Mouse (Mus musculus) kidney, postnatal 25 days (tissue): ENCODE measurements around the gene Atrnl1.
"Not testable (repeated sequence)": the region's sequence is repeated elsewhere in the genome, so short reads cannot be mapped to it uniquely, and the experiment has no call there.

ENCODE experiments used
- DNase-seq, 2 experiments: peaks; one replicate each; pipeline ENCODE4 v3.0.0; 2021; ENCODE audit warnings: mixed read lengths in 2 of 2

Atrnl1 gene

DNA sequence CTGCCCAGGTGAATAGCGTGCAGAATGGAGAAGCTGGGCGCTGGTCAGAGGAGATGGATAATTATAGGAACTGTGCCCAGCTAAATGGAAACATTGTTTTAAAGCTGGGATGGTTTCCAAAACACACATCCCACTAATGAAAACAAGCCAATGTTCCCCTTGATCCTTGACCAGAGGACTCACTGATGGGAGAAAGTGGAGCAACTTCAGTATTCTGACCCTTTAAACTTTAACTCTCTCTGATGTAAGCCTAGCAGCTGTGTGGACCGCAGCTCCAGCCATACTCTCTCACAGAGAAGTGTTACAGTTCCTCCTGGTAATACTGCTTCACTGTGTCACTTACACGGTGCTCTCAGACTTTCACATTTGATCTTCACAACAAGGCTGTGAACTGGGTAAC is 432.7 kb downstream of the Atrnl1 start:
- peak; percentile 8 to 48 for DNase-seq

DNA sequence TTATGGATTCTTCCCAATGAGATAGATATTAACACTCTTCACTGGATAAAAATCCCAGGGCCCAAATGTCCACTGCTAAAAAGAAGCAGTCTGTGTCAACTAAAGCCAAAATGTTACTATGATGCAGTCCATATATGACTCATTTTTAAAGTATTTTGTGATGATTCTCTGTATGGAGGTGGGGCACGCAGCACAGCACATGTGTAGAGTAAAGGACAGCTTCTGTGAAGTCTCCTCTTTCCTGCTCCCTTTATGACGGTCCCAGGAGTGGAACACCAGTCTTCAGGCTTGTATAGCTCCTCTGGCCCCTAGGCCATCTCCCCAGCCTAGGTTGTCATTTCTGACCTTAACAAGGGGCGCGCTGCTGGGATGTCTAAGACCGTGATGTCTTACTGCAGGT is 434.0 kb downstream of the Atrnl1 start:
- DNase-seq, result no peak

DNA sequence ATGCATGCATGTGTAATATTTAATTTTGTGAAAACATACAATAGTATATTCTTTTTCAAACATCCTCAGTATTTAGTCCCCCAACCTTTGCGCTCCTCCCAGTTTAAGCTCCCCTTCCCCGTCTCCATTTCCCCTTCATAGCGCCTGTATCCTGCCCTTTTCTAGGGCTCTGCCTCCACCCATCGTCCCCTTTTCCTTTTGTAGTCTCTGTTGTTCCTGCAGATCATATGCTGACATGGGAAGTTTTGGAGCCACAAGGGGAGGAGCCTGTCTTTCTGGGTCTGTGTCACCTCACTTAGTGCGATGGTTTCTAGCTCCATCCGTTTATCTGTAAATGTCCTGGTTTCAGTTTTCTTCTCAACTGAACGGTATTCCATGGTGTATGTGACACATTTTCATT is 435.8 kb downstream of the Atrnl1 start:
- no peak for DNase-seq

DNA sequence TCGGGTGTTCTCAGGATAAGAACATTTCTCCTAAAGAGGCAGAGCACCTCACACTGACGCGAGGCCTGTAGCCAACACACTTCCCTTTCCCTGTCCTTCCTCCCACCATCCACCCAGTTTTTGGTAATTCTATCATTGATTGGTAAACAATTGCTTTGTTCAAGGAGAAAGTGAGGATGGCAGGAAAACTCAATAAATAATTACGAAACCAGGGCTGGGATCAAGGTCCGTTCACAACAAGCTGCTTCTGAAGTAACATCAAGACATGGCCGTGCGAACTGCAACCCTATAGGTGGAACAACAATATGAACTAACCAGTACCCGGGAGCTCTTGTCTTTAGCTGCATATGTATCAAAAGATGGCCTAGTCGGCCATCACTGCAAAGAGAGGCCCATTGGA is 439.6 kb downstream of the Atrnl1 start:
- DNase-seq, result not testable (repeated sequence)

DNA sequence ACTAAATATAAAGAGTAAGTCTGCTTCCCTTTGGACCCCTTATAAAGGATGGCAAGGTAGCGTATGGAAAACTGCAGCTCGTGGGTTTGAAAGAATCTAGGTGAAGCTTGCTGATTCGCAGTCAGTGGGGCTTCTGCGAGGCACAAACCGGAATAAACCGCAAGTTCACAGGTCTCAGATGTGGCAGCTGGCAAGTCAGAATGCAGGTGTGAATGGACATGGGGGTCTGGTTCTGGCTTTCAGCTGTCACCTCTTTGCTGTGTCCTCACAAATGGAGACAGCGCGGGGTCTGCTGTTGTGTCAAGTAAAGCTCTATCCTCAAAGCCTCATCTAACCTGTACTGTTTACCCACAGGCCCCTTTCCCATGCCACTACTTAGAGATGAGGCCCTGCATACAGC is 440.2 kb downstream of the Atrnl1 start:
- no peak for DNase-seq

DNA sequence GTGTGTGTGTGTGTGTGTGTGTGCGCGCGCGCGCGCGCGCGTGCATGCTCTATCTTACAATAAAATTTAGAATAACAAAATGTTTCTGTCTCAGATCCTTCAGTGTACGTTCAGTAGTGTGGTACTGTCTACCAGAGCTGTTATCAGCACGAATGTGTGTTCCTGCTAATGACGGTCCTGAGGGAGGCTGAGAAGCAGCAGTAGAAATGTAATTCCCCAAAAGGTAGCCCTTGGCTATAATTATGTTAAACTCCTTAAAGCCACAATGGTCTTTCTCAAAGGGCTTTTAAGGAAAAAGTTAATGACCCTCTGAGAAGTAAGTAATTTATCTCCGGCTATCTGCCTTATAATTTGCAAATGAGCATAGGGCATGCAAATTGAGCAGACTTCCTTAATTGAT is 441.1 kb downstream of the Atrnl1 start:
- DNase-seq, result no peak

DNA sequence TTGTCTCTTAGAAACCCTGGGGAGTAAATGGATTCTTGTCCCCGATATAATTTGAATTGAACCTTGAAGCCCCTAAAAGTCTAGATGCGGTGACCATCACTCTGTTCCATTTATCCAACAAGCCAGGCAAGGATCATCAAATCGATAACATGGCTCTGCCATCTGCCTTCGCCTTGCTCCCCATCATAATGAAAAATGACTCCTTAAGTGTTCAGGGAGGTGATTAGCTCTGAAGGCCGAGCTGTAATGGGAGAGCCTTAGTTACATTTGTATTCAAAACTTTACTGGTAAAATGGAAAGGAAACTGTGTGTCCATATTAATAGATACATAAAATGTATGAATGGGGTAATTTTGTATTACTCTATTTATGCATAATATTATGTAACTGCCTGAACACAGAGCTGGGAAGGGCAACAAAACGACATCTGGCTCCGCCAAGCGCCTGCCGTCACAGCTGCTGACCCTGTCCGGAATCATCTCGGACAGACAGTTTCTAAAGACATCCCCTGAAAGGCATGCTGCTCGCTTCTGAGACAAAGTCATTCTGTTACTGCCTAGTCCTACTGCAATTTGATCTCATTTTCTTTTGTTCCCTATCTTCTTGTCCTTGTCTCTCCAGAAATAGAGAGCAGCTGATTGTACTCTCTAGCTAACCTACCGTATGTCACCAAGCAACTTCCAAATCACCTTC is 441.8 kb downstream of the Atrnl1 start:
- DNase-seq, result no peak

DNA sequence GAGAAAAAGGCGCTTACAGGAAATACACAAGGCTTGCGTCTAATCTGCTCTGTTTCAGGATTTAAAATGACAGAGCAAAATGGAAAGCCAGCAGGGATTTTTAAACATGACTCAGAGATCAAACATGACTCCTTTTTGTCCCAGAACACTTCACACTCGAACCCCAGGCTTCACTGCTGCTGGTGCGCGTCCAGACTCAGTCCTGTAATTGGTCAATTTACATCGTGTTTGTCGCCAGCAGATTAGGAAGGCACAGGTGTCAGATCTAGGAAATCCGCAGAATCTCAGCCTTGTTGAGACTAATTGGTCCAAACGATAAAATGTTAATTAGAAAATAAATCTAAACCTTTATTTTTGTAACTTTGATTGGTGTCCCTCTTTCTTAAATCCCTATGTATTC is 448.9 kb downstream of the Atrnl1 start:
- no peak for DNase-seq

DNA sequence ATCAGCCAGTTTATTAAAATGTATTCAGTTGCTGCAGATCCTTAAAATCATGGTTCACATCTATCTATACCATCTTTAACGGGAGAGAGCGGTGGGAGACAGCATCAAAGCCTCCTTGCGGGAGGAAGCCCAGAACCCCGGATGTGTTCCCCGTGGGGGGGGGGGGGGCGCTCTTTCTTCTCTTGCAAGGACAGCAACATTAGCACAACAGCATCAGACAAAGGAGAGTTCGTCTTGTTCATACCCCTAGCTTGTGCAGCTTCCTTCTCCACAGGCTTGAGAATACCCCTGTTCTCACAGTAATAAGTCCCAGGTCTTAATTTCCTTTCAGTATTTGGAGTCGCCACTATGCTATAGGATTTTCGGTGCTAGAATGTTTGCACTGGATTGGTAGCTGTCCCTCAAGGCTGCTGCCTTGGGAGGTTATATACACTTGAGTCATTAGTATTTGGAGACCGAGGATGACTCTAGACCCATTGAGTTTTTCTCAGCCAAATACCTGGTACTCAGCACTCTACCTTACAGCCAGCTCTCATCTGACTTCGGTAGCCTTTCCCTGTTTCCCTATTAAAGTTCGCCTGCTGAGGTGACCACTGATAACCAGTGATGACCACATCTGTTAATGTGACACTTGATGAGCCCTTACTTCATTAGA is 449.5 kb downstream of the Atrnl1 start:
- no peak for DNase-seq

DNA sequence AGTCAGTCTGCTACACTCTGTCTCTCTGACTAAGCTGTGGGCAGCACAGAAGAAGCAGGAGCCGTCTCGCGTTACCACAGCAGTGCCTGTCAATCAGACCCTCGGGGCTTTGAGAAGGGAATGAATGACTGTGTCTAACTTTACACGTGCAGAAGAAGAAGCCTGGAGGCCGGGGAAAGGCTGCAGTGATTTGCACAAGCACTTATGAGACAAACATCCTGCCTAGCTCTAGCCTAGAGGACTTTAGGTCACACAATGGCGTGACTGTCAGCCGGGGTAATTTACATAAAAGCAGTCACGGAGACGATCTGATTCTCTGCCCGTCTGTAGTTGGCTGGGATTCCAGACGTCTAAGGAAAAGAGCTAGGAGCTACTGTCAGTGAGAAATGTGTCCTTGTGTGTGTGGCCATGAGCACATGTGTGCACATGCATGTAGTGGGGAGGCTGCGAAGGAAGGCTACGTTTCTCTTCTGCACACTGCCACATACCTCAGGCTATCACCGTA is 450.1 kb downstream of the Atrnl1 start:
- DNase-seq, result no peak

DNA sequence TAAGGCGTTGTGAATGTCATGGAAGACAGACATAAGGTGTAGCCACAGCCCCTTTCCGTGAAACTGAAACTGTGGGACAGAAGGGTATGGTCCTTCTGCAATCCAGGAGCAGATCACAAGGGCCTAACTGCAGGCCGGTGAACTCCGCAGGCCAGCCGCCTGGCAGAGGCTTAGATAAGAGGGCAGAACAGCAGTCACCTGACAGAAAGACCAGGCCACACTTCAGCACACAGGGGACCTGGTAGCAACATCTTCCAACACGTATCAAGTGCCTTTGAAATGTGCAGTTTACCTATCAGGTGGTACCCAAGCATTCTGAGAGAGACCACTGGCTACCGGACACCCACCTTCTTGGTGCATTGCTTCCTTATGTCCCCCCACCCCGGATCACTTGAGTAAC is 451.1 kb downstream of the Atrnl1 start:
- DNase-seq, result no peak

DNA sequence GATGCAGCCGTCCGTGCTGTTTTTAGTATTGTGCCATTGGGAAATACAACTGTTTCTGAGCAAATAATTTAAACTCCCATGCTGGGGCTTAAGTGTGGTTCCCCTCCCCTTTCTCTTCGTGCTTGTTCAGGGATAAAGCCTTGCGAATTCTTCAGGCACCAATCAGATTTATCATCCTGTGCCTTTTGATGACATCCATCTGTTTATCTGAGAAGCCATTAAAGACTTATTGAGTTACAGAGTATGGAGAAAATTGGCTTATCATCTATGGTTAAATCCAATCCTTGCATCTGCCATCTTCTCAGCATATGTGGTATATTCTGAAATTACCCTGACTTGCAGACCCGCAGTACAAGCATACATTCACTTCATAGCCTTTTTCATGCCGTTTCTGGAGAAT is 452.7 kb downstream of the Atrnl1 start:
- DNase-seq, result no peak

DNA sequence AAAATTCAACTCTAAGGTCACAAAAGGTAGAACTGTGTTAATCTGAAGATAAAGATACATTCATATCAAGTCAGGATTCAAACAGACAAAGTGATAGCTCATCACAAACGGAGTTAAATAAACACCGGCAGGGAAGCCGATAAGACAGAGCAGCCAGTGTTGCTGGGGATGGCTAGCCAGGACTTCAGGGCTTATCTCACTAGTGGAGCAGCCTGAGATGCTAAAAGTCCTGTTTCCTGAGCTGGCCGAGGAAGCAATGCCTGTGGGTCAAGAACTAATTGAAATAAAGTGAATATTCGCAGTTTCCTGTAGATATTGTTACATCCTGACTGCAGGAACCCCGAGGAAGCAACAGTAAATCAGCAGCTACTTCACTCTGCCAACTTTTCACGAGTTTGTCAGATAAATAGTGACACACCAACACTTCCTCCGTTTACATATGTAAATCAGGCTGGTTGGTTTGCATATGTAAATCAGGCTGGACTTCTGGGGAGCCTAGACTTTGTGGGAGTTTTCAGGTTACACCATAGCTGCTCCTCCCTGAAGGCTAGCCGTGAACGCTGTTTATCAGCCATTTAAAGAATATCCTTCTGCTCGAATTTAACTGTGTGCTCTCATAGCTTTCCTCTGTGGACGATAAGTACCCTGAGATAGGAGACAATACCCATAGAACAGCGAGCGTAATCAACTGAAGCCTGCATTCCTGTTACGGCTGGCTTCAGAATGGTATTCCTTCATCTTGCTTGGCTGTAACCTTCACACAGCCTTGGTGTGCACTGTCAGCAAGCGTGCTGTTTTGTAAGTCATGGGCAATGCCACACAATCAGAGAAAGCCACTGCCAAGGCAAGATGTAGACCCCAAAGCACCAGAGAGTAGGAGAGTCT is 453.5 kb downstream of the Atrnl1 start:
- no peak for DNase-seq

DNA sequence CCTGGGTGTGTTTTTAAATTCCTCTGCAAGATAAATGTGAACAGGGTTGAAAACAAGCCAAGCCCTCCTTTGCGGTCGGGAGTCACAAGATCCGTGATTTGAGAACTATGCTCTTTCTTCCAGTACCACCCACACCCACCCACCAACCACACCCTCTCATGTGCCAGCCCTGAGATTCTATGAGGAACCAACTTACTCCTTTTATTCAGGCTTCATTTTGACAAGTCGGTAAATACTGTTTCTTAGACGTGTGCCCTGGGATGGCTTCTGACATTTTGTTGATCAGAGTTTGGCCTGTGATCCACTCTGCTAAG is 454.1 kb downstream of the Atrnl1 start:
- DNase-seq, result no peak

DNA sequence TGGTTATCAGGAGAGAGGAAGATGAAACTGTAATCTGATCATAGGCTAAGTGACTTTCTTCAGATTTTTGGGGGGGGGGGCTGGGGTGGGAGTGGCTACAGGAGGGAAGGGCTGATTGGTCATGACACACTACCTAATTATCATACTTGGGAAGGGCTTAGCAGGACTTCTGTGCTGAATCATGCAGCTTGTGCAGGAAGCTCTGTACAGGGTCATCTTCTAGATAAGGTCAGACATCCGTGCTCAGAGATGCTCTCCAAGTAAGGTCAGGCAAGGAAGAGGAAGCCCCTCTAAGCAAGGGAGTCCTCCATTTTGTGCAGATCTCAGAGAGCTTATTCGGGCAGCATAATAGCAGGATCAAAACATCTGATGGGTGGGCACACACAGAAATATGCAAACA is 454.7 kb downstream of the Atrnl1 start:
- DNase-seq, result no peak

DNA sequence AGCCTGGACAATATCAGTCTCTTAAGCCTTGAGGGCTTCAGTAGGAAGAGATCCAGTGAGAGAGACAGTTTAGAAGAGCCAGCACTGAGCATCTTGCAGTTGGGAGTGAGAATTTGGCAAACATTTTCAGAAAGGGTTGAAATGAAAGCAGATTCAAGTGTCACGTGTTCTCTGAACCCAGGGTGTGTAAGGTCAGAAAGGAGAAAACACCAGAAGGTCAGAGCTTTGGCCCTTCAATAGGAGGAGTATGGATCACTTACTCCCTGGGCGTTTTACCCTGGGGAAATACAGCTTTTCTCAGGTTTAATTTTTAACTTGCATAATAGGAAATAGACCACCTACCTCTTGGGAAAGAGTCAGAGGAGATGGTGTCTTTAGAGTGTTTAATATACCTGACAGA is 457.3 kb downstream of the Atrnl1 start:
- no peak for DNase-seq

DNA sequence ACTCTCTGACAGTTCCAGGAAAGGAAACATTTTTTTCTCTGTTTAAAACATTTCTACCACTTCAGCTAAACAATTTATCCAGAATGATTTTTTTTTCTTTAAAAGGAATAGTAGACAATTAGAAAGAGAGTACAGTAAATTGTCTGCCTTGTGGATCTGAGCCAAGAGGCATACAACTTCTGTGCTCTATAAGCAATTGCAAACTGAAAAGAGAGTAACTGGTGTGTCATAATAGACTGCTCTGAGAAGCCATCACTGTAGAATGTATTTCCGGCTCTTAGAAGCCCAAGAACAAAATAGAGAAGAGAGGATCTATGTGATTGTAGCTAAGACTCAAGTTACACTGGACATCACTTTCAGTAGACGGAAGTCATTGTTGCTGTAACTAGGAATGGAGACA is 458.1 kb downstream of the Atrnl1 start:
- DNase-seq, result no peak

DNA sequence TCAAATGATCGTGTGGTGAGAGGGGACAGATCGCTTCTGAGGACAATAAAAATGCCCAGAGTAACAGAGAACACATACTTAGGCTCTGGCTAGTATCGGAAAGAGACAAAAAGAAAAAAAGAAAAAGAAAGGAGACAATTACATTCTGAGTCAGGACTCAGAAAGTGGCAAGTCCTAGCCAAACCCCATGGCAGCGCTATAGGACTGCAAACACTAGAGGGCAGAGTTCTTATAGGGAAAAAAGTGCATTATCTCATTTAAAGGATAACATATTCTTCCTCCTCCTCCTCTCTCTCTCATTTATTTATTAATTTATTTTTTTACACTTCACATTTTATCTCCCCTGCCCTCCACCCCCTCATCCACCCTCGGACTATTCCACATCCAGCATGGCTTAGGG is 461.6 kb downstream of the Atrnl1 start:
- DNase-seq, result no peak

DNA sequence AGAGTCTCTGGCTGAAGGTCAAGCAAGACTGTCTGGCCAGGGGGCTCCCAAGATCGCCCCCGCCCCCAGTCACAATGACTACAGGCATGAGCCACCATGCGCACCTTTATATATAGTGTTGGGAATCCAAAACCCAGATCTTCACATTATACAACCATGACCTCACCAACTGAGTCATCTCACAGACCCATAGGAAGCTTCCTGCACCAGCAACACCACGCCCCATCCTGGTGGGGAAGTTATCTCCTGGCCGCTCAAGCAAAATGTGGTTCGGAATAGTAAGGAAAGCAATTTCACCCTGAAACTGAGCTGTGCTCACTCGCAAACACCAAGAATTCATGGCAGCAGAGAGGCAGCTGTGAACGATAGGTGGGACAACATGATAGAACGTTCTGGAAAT is 462.0 kb downstream of the Atrnl1 start:
- DNase-seq, result no peak

DNA sequence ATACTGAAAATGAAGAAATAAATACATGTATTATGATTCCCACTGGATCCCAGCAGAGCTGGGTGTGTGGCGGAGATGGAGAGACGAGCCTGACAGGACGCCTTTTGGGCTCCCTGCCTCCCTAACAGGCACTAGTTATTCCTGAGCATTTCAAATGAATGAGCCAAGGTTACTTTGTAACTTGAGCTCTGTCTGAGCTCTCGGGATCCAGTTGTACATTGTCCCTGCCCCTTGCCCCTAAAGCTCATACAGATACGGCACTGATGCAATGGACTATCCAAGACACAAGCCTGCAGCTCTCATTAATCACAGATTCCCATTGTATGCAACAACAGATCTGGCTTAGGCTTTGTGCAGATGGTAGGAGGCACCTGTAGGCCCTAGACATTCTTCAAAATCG is 464.4 kb downstream of the Atrnl1 start:
- DNase-seq, result no peak

DNA sequence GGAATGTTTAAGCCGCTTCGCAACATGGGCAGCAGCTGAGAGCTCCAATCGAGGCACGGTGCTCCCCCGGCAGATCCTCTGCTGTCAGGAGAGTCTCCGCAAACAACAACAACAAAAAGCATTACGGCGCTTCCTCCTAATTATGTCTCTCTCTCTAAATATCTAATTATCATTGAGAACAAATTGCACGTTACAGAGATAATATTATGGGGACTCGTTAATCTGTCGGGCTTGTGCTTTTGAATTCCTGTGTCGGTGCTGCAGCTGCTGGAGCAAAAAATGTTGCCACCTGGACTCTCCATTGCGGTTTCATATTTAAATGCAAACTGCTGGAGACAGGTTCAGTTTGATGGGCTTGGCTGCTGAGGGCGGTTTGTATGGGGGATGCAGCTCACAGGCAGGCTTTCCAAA is 466.1 kb downstream of the Atrnl1 start:
- DNase-seq, result no peak

DNA sequence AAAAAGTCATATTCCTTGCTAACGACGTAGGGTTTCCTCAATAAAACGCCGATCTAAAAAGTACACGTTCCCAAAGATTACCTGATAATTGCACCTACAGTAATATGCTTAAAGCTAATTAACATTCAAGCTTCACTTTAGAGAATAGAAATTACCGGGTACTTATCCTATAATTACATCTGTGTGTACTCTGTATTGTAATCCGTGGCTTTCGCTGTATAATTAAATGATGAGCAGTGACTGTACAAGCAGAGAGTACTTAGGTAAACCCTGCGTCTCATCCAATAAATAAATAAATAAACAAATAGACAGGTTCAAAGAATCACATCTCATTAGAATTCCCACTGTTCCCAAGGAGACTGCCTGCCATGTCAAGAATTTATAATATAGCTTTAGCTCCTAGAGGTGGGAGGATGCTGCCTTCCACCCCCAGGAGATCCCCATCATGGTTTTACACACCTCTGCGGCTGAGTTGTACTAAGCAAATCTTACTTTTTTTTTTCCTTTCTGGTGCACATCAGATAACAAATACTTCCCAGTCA is 466.8 kb downstream of the Atrnl1 start:
- no peak for DNase-seq

DNA sequence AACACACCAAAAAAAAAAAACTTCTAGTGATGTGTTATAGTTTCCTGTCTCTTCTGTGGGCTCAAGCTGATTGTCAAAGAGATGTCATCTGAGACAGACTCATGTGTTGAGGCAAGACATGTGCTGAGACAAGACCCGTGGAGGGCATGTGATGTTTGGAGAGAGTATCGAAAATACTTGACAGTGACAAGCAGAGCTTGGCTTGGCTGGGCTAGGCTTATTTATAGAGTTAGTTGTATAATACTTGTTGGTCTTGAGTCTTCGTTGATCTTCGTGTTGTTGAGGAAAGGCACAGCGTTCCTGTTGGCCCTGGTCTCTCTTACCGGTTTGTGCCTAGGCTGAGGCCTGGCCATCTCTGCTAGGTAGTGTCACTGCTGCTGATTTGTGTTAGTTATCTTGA is 469.3 kb downstream of the Atrnl1 start:
- no peak for DNase-seq

DNA sequence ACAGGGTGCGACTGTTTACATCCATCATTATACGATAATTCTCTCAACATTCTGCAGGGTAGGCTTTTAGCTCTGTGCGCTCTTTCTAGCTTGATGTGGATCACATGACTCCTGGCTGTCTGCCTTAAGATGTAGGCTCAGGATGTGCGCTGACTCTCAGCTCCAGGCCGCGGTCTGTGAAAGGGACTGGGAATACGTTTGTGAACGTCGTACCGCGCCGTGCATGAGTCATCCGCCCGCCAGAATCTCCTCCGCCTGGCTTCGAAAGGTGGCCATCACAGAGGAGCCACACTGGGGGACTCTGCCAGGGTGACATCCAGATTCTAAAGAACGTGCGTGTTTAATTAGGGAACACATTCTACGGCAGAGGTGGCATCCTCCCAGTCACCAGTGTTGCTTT is 471.9 kb downstream of the Atrnl1 start:
- no peak for DNase-seq
